Mouse (Mus musculus) heart, embryonic 14.5 days (tissue): ENCODE measurements around the gene Clk2. TPM values are rescaled to one million over a fixed set of nuclear protein-coding genes. Genes with fewer than 3 reads are reported as not detected.

ENCODE experiments used
- ATAC-seq: fragments of 200-750 bp; cut with Nextera tagmentation; 2 replicates; pipeline ENCODE4 v1.8.0; 2017; ENCODE audit warnings: low read depth, moderate TSS enrichment; ENCODE audit not compliant: insufficient number of reproducible peaks, insufficient read depth, low FRiP score
- H3K27ac ChIP-seq, 2 experiments: fragments of 200-500 bp in 1 of 2; fragments of 300-500 bp in 1 of 2; sonication (generic) in 1 of 2; replicated peaks in 1 of 2; 2 replicates each; pipeline ENCODE4 v1.5.1; 2012 to 2014; ENCODE audit warnings: low read depth in 2 of 2, low read length in 2 of 2, control low read depth in 1 of 2, mild to moderate bottlenecking in 1 of 2, mixed read lengths in 1 of 2; ENCODE audit not compliant: control insufficient read depth in 1 of 2, insufficient read depth in 1 of 2
- H3K27me3 ChIP-seq: fragments of 300-500 bp; sonication (generic); 2 replicates; pipeline ENCODE4 v1.6.1; 2014; ENCODE audit warnings: mild to moderate bottlenecking, low read length, control low read depth; ENCODE audit not compliant: control insufficient read depth, insufficient read depth
- H3K36me3 ChIP-seq: fragments of 300-500 bp; sonication (generic); 2 replicates; pipeline ENCODE4 v1.6.1; 2014; ENCODE audit warnings: mild to moderate bottlenecking, control low read depth, low read length, mixed read lengths; ENCODE audit not compliant: control insufficient read depth, insufficient read depth
- H3K4me1 ChIP-seq, 2 experiments: fragments of 200-500 bp in 1 of 2; fragments of 300-500 bp in 1 of 2; sonication (generic) in 1 of 2; 2 replicates each; pipeline ENCODE4 v1.6.1; 2012 to 2014; ENCODE audit warnings: low read length in 2 of 2, control low read depth in 1 of 2, mixed read lengths in 1 of 2; ENCODE audit not compliant: control insufficient read depth in 2 of 2, insufficient read depth in 2 of 2
- H3K4me2 ChIP-seq: fragments of 300-500 bp; sonication (generic); 2 replicates; pipeline ENCODE4 v1.6.1; 2014; ENCODE audit warnings: mild to moderate bottlenecking, low read length
- H3K4me3 ChIP-seq, 2 experiments: fragments of 200-500 bp in 1 of 2; fragments of 300-500 bp in 1 of 2; sonication (generic) in 1 of 2; 2 replicates each; pipeline ENCODE4 v1.5.1; 2012 to 2014; ENCODE audit warnings: low read length in 2 of 2, mild to moderate bottlenecking in 2 of 2, control low read depth in 1 of 2, low read depth in 1 of 2, moderate library complexity in 1 of 2; ENCODE audit not compliant: control insufficient read depth in 1 of 2, insufficient read depth in 1 of 2
- H3K9ac ChIP-seq: fragments of 300-500 bp; sonication (generic); 2 replicates; pipeline ENCODE4 v1.6.1; 2014; ENCODE audit warnings: mild to moderate bottlenecking, low read length
- H3K9me3 ChIP-seq: fragments of 300-500 bp; sonication (generic); 2 replicates; pipeline ENCODE4 v1.6.1; 2016; ENCODE audit warnings: low read length, control low read depth; ENCODE audit not compliant: control insufficient read depth
- WGBS: fragments of 180-500 bp; shearing (Covaris S2); extraction: QIAGEN DNeasy Blood & Tissue Kit; methylation state at CpG from one replicate; pipeline ENCODE4 v1.1.7; 2014; 5-methylcytosine and 5-hydroxymethylcytosine counted together
- polyA plus RNA-seq: library from polyadenylated mRNA; unstranded; fragments of >200 nt; fragmentation: Nextera tagmentation; extraction: Ambion mirVana; gene quantifications from 2 replicates; pipeline ENCODE4 v1.2.1, GENCODE M21; 2014

Gene Clk2
- polyA plus RNA-seq, 1 experiment from 2014 or later = 12.4 TPM

DNA sequence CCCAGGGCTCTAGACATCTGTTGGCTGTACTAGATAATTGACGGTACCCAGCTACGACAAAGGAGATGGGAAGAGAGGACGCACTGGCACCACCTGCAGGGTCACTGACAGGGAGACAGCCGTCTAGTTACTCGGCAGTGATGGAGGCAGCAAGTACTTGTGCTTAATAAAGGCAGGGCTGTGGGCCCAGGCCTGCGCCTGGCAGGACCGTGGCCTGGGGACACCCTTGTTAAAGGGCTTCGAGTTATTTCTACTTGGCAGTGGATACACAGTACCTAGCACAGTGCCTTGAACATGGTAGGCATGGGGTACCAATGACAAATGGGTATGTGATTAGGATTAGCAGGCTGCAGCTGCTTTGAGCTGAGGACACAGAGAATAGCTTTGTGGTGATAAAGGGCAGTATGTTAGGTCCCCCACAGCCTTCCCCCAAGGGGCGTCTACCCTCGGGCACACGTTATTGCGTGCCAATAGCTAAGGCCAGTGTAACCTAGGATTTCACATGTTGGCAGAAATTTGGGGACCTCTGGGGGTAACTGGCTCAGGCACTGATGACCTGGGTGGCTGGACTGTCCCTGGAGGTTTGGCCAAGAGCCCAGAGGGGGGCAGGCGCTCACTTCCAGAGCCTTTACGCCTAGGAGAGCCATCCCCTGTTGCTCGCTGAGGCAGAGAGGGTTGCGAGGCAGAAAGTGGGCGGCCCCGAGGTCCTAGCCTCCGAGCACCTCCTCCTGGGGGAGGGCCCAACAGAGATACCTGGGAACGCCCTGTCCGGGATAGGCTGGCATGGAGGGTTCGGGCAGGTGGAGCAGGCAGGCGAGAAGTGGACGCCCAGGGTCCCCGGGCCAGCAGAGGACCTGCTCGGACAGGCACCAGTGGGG, 17.3 kb upstream of the Clk2 start:
- H3K9ac ChIP-seq = 0 out of 2 replicates have a peak overlapping the region, but pooled peaks have one; percentile 7
- no peak overlapping the region for H3K27ac ChIP-seq
- ATAC-seq = no peak
- H3K4me3 ChIP-seq = peak overlapping the region; percentile 10 to 14; a peak in 3 of 4 replicates
- no peaks in the 10 kb centered on the region for H3K36me3 ChIP-seq
- H3K4me2 ChIP-seq = peak overlapping the region; percentile 56
- H3K9me3 ChIP-seq = no peaks in the 10 kb centered on the region
- WGBS = 15% methylated on average over 26 of the region's 26 CpGs
- peaks cover 5 to 6% of the 10 kb centered on the region in 2 experiments; a peak in 3 of 4 replicates for H3K4me1 ChIP-seq
- peaks cover 61% of the 10 kb centered on the region for H3K27me3 ChIP-seq

DNA sequence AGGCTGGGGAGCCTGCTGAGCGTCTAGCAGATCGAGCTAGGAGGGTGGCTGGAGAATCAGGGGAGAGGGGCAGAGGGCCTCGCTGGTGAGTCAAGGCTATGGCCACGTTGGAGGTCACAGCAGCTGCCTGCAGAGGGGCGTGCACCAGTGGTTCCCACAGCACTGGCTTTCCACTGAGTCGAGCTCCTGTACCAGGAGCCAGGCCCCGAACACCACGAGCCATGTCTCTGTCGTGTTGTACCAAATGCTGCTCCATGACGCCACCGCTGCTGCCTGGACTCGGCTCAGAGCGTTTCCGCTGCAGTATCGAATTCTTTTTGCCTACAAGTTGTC, 16.6 kb upstream of the Clk2 start:
- no peak for ATAC-seq
- no peaks in the 10 kb centered on the region for H3K9me3 ChIP-seq
- H3K4me2 ChIP-seq = peak overlapping the region; percentile 56
- peaks cover 5 to 6% of the 10 kb centered on the region in 2 experiments; a peak in 3 of 4 replicates for H3K4me1 ChIP-seq
- H3K27me3 ChIP-seq = peaks cover 67% of the 10 kb centered on the region
- H3K27ac ChIP-seq = no peak overlapping the region
- H3K4me3 ChIP-seq = peak overlapping the region; percentile 10 to 14; a peak in 3 of 4 replicates
- 9% methylated on average over 15 of the region's 15 CpGs for WGBS
- no peaks in the 10 kb centered on the region for H3K36me3 ChIP-seq
- 0 out of 2 replicates have a peak overlapping the region, but pooled peaks have one; percentile 7 for H3K9ac ChIP-seq

DNA sequence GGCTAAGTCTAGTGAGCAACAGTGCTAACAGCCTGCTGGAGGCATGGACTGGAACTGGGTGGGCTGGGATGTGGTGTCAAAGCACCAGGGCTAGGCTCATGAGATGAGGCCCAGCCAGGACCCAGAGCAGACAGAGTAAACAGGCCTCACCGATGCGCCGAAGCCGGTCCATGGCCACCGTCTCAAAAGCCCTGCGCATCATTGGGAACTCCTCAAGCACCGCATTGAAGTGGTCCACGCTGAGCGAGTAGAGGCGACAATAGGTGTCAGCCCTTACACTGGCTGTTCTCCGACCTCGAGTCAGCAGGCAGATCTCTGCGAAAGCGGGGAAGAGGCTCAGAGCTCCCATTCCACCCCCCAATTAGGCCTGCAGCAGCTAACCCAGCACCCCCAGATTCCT, 16.0 kb upstream of the Clk2 start:
- Histone ChIP-seq H3K4me3 (no peak overlapping the region), H3K9ac (no peak overlapping the region), H3K4me1 (peaks cover 5 to 6% of the 10 kb centered on the region in 2 experiments; a peak in 3 of 4 replicates), H3K4me2 (no peak overlapping the region), H3K36me3 (no peaks in the 10 kb centered on the region), H3K27me3 (peaks cover 70% of the 10 kb centered on the region), H3K9me3 (no peaks in the 10 kb centered on the region), H3K27ac (no peak overlapping the region)
- no peak for ATAC-seq
- WGBS = 68% methylated on average over 14 of the region's 14 CpGs

DNA sequence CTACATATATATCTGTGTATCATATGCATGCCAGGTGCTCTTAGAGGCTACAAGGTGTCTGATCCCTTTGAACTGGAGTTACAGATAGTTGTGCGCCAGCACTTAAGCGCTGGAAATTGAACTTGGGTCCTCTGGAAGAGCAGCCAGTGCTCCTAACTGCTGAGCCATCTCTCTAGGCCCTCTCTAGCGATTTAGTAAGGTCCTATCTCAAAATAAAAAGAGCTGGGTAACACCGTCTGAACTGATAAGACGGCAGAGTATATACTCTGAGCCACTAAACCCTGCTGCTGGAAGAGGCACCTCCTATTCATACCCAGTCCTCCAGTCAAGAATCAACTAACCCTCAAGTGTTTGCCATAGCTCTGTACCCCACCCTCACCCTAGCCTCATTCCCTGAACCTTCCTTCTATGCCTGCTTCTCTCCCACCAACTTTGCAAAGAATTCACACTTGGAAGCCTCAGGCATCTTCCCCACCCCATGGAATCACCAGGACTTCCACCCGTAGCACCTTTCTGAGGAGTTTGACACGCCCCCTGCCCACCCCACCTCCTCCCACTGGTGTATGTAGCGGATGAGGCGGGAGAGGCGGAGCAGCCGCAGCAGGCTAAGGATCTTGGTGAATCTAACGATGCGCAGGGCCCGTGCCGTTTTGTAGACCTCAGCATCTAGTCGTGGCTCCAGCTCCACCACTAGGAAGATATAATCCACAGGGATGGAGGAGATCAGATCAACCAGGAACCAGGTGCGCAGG, 12.3 kb upstream of the Clk2 start:
- Histone ChIP-seq H3K4me3 (no peak overlapping the region), H3K27me3 (peaks cover 49% of the 10 kb centered on the region), H3K4me1 (peaks cover 5 to 6% of the 10 kb centered on the region in 2 experiments; a peak in 3 of 4 replicates), H3K36me3 (no peaks in the 10 kb centered on the region), H3K4me2 (no peak overlapping the region), H3K9ac (no peak overlapping the region), H3K9me3 (no peaks in the 10 kb centered on the region), H3K27ac (no peak overlapping the region)
- 38% methylated on average over 17 of the region's 17 CpGs for WGBS
- no peak for ATAC-seq

DNA sequence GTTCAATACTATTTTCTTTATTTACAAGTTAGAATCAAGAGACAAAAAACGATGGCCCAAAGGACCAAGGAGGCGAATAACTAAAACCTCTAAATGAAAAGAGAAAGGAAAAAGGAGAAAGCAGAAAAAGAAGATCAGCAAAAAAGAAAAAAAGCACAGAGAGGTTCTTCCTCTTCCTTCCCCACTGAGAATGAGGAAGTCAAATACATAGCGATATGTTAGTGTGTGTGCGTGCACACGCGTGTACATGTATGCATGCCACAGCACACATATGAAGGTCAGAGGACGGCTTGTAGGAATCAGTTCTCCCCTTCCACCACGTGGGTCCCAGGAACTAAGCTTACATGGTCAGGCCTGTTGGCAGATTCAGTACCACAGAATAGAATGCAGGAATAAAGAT, 7.6 kb upstream of the Clk2 start:
- 76% methylated on average over 8 of the region's 8 CpGs for WGBS

DNA sequence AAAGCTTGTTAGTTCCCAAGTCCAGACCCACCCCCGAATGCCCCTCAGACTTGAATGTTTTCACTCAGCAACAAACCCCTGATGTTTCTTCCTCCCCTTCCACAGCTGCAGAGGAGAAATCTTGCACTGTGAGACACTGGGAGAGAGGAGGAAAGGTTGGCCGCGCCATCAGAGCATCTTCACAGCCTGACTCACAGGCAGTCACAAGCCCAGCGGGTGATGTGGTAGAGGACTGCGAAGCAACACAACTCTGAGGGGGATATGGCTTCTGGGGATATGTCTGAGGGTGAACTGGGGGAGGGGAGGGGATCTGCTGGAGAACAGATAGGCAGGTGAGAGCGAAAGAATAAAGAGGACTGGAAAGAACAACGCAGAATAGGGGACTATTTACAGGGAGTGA, 5.9 kb upstream of the Clk2 start:
- ATAC-seq = no peak
- Histone ChIP-seq H3K36me3 (no peaks in the 10 kb centered on the region), H3K4me2 (no peak overlapping the region), H3K4me3 (no peak overlapping the region), H3K27me3 (peaks cover 16% of the 10 kb centered on the region), H3K27ac (no peak overlapping the region), H3K4me1 (peaks cover under 1 to 6% of the 10 kb centered on the region in 2 experiments), H3K9me3 (no peaks in the 10 kb centered on the region), H3K9ac (no peak overlapping the region)
- 13% methylated on average over 7 of the region's 7 CpGs for WGBS

More for the DNA sequence above, 7.6 kb upstream of the Clk2 start:
- no peak overlapping the region for H3K4me3 ChIP-seq
- no peaks in the 10 kb centered on the region for H3K36me3 ChIP-seq
- H3K9me3 ChIP-seq = no peaks in the 10 kb centered on the region
- peaks cover 25% of the 10 kb centered on the region for H3K27me3 ChIP-seq
- H3K4me2 ChIP-seq = no peak overlapping the region
- peaks cover 0 to 5% of the 10 kb centered on the region in 2 experiments; a peak in 1 of 4 replicates for H3K4me1 ChIP-seq
- H3K9ac ChIP-seq = no peak overlapping the region
- ATAC-seq = no peak
- H3K27ac ChIP-seq = no peak overlapping the region

DNA sequence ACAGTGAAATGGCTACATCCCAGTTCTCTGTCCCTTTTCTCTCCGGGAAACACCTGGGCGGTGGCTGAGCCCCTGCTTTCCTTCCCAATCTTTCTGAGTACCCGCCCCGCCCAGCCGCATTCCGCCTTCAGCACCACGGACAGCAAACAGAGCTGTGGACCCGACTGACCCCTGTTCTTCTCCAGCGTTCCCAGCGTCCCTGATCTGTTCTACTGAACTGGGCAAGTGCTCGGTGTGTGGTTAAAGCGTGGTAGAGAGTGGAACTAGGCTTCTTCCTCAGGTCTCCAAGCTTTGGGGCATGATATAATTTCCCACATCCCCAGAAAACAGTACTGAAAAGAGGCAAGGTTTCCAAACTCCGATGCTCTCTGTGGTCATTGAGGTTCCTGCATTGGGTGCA, 5.4 kb upstream of the Clk2 start:
- no peak for ATAC-seq
- H3K4me1 ChIP-seq = peaks cover 2 to 12% of the 10 kb centered on the region in 2 experiments

More for the DNA sequence above, 5.4 kb upstream of the Clk2 start:
- Histone ChIP-seq H3K9me3 (no peaks in the 10 kb centered on the region), H3K4me2 (peak overlapping the region; percentile 90), H3K27me3 (peaks cover 16% of the 10 kb centered on the region), H3K9ac (no peak overlapping the region), H3K27ac (no peak overlapping the region), H3K36me3 (no peaks in the 10 kb centered on the region), H3K4me3 (peak overlapping the region; percentile 52)
- whole genome bisulfite sequencing = under 1% methylated on average over 13 of the region's 13 CpGs
